Mouse (Mus musculus) NIH3T3 (cell line): ENCODE measurements at regions not wholly inside any gene's neighbourhood (a gene's known extent, or its start where the extent isn't known, plus 50 kb on each side); places are given as distances from the start of the nearest gene placed in this dataset.
A peak's percentile ranks its signal among the peaks of the same experiment; 100 is the strongest.

ENCODE experiments used
- DNase-seq: peaks from one replicate; pipeline ENCODE4 v3.0.0-alpha.2; 2012; ENCODE audit warnings: low read depth

- peak; percentile 5 for DNase-seq
Measured at GRCm38 (mm10) chr16:87783561-87784304, 85.0 kb downstream of the Bach1 start.

DNA sequence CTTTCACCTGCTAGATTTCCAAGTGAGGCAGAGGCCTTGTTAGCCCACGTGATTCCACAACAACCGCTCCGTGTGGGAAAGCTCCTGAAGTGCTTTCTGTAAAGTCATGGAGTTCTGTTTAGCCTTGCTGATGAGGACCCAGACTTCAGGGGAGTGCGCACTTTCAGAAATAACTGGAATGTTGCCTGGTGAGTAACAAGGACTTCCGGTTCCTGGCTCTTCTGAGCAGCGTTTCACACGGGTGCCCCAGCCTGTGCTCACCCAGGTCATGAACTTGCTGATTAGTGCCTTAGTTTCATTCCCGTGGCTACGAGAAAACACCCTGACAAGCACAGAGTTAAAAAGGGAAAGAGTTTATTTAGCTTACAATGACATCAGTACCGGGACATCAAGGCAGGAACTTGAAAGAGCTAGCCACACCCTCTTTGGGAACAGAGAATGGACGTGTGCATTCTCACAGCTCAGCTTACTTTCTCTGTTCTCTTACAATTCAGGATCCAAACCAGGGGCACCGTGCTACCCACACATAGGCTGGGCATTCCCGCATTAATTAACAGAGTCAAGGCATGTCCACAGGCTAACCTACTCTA is 85.8 kb downstream of the Bach1 start:
- DNase-seq = peak; percentile 8

DNA sequence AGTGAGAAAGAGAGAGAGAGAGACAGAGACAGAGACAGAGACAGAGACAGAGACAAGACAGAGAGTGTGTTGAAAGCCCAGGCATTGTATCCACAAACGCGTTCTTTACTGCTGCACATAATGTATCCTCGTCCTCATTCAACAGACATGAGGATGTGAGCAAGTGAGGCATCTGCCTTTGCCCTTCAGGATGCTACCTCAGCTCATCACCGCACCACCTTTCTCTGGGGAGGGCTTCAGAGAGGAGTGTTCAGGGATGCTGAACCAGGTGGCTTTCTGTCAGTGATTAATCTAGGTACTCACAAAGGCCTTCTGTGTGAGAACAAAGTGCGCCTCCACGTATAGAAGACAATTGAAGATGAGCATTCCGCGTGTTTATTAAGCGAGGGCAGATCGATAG is 90.8 kb downstream of the Bach1 start:
- DNase-seq = no peak

- DNase-seq = no peak
Measured at GRCm38 (mm10) chr16:87789957-87790356, 91.2 kb downstream of the Bach1 start.

- no peak for DNase-seq
Measured at GRCm38 (mm10) chr16:87796514-87797248, 97.9 kb downstream of the Bach1 start.

DNA sequence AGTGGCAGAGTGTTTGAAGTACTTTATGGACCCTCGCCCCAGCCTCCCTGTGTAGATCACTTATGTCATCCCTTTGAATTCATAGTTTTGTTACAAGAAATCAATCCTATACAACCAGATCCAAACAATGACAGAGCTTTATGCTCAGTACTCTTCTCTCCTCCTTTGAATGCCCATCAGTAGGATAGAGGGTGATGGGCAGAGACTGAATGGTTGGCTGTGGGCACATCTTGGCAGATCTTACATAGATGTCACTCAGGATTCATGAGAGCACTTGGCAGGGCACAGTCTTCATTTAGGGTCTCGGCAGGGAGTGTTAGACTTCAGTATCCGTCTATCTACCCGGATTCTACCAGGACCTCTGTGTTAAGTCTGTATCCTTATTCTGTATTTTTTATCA is 103.6 kb downstream of the Bach1 start:
- DNase-seq = no peak

DNA sequence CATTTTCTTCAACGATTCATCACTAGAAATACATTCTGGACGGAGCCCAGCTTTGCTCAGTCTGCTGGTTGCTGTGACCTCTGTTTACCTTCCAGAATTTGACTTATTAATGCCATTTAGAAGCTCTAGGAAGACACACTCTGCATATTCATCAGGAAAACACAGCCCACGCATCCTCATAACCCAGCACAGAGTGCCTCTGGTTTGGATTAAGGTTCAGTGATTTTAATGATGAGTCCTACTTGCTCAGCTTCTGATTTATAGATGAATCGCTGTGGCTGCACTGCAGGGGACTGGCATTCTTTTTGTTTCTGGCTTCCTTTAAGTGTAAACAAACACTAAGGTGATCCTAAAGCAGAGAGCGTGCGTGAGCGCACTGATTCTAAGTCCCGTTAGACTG is 118.8 kb downstream of the Bach1 start:
- no peak for DNase-seq

GRCm38 (mm10) chr16:87834296-87834695 is 135.6 kb downstream of the Bach1 start:
- no peak for DNase-seq

DNA sequence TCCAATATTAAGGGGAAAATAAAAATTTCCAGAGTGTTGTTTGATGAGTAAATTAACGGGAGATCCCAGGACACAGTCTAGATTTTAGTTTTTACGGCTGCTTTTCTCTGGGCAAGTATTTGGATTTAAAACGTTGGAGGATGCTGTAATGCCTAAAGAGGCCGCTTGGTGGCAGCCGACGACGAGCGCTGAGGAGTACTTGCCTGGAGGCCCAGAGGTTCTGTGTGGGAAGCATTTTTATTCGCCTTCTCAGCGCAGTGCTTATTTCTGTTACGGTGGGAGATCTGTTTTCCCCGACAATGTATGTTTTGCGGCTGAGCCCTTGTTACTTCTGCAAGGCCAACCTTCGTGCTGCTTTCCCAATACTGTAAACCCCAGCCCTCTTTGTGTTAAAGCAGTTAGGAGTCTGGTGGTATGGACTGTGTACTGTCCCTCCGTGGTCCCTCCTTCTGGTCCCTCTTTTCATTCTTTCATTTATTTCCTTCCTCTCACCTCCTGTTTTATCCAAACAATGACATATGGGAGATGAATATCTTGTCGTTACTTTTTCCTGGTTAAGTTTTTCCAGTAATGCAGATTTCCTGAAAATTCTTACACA is 142.3 kb downstream of the Bach1 start:
- DNase-seq = peak; percentile 76
